Comparison of ENCODE assay signal across 25 mouse cellular contexts in the genomic region with DNA sequence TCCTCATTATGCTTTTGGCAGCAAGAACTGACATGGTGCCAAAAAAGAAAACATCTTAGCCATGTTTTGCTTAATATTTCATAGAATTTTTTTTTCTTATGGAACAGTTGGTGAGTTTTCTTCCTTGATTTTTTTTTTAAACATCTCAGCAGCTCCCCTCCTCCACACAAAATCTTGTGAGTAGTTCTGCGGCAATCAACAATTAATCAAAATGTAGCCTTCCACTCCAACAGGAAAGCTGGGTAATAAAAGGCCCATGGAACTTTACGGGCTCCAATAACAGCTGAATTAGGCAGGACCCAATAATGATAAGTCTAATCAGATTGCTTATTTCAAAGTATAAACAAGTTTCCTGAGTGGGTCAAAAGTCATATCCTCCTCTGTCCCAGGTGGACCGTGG.
DNase-seq lines count a peak whose midpoint lies in the region; ATAC-seq and TF ChIP-seq lines count a peak whose summit lies in the region.
"Had no signal": no experiment of that assay in that cellular context is flagged by ENCODE, and none has a peak within 500 bp of the region (broad histone marks: within the 10 kb centered on the region; RNA-seq: fewer than 3 reads in every experiment).

No protein-coding gene starts in this region.

- peaks cover 4% of the 10 kb centered on the region; the same call in 1 of the 2 replicates for H3K4me1 ChIP-seq in kidney, adult 2 months (ENCODE audit: control insufficient read depth, insufficient read depth, low read length)
- no peaks in the 10 kb centered on the region for H3K4me1 ChIP-seq in kidney, embryonic 14.5 days (ENCODE audit: control insufficient read depth, insufficient read depth, low read length)
- no peaks in the 10 kb centered on the region for H3K4me1 ChIP-seq in midbrain, embryonic 11.5 days (ENCODE audit: control insufficient read depth, insufficient read depth, low read length)
- no peaks in the 10 kb centered on the region for H3K4me1 ChIP-seq in midbrain, embryonic 10.5 days
- H3K4me1 ChIP-seq: embryonic facial prominence, embryonic 12.5 days; embryonic facial prominence, embryonic 15.5 days; hindbrain, embryonic 10.5 days; hindbrain, embryonic 13.5 days had no signal

- no peak for ATAC-seq in kidney, embryonic 14.5 days (ENCODE audit: low FRiP score, low TSS enrichment)
- no peak for ATAC-seq in midbrain, embryonic 11.5 days (ENCODE audit: low FRiP score)
- ATAC-seq: activated CD4-positive, CD25-positive, alpha-beta regulatory T cell, adult 4 months; CD4-positive, CD25-positive, alpha-beta regulatory T cell, adult 4 months; forebrain, embryonic 15.5 days; hindbrain, postnatal 0 days; inflammation-experienced regulatory T-cells, adult 6 months had no signal

- no peak for TF ChIP-seq POLR2A in kidney, adult 2 months (IDR thresholded peaks at IDR 0.05; ENCODE audit: low read depth, low read length)
- TF ChIP-seq POLR2A in brain, embryonic 14.5 days (IDR thresholded peaks at IDR 0.05; ENCODE audit: borderline replicate concordance, extremely low read depth, insufficient read depth, insufficient read length, poor library complexity, severe bottlenecking) = no peak

- H3K4me2 ChIP-seq in kidney, embryonic 14.5 days (replicated peaks; ENCODE audit: low read depth, low read length) = no peak overlapping the region
- H3K4me2 ChIP-seq in midbrain, embryonic 11.5 days = no peak overlapping the region
- H3K4me2 ChIP-seq: embryonic facial prominence, embryonic 12.5 days; embryonic facial prominence, embryonic 15.5 days; forebrain, embryonic 15.5 days; heart, embryonic 11.5 days; hindbrain, embryonic 13.5 days had no signal

- no peak overlapping the region for H3K4me3 ChIP-seq in kidney, adult 2 months (ENCODE audit: insufficient read depth, low read depth, low read length)
- no peak overlapping the region for H3K4me3 ChIP-seq in kidney, embryonic 14.5 days (ENCODE audit: low read length)
- H3K4me3 ChIP-seq in midbrain, embryonic 11.5 days (ENCODE audit: low read depth, low read length) = no peak overlapping the region
- no peak overlapping the region for H3K4me3 ChIP-seq in midbrain, embryonic 10.5 days
- H3K4me3 ChIP-seq: embryonic facial prominence, embryonic 12.5 days; embryonic facial prominence, embryonic 15.5 days; forebrain, embryonic 15.5 days; hindbrain, embryonic 10.5 days; hindbrain, embryonic 13.5 days had no signal

- no peaks in the 10 kb centered on the region for H3K36me3 ChIP-seq in kidney, adult 2 months (ENCODE audit: control insufficient read depth, insufficient read depth, low read length)
- H3K36me3 ChIP-seq in kidney, embryonic 14.5 days (ENCODE audit: control insufficient read depth, insufficient read depth, low read length) = no peaks in the 10 kb centered on the region
- H3K36me3 ChIP-seq in midbrain, embryonic 11.5 days (ENCODE audit: control insufficient read depth, insufficient read depth, low read length) = no peaks in the 10 kb centered on the region
- H3K36me3 ChIP-seq in midbrain, embryonic 10.5 days = no peaks in the 10 kb centered on the region
- H3K36me3 ChIP-seq: embryonic facial prominence, embryonic 12.5 days; embryonic facial prominence, embryonic 15.5 days; forebrain, embryonic 15.5 days; hindbrain, embryonic 10.5 days; hindbrain, embryonic 13.5 days had no signal

- DNase-seq in kidney, adult 2 months = peak; percentile 31
- DNase-seq in midbrain, embryonic 11.5 days (ENCODE audit: low spot score, missing footprints) = peak; percentile 61
- DNase-seq in midbrain, embryonic 10.5 days (ENCODE audit: low spot score) = no peak
- peak; percentile 20 for DNase-seq in brain, embryonic 14.5 days (ENCODE audit: low read depth)
- DNase-seq in thymus, postnatal 36 days = no peak
- DNase-seq: adrenal gland, adult 8-10 months; adrenal gland, postnatal 25 days; cerebellum, adult 11 months; cerebellum, adult 2 months; cerebellum, adult 9-11 months; cerebellum, postnatal 25 days; gastrocnemius, postnatal 10 days; gastrocnemius, postnatal 36 days; heart, postnatal 36 days had no signal

- H3K9me3 ChIP-seq in kidney, embryonic 14.5 days (ENCODE audit: control insufficient read depth, low read length) = no peaks in the 10 kb centered on the region
- no peaks in the 10 kb centered on the region for H3K9me3 ChIP-seq in midbrain, embryonic 11.5 days (ENCODE audit: control insufficient read depth, low read length)
- no peaks in the 10 kb centered on the region for H3K9me3 ChIP-seq in midbrain, embryonic 10.5 days (replicated peaks)
- H3K9me3 ChIP-seq: embryonic facial prominence, embryonic 12.5 days; embryonic facial prominence, embryonic 15.5 days; forebrain, embryonic 15.5 days; hindbrain, embryonic 10.5 days; hindbrain, embryonic 13.5 days had no signal

- H3K27ac ChIP-seq in kidney, adult 2 months (ENCODE audit: insufficient read depth, low read depth, low read length) = no peak overlapping the region
- H3K27ac ChIP-seq in kidney, embryonic 14.5 days (ENCODE audit: low read depth, low read length) = no peak overlapping the region
- H3K27ac ChIP-seq in midbrain, embryonic 11.5 days (ENCODE audit: low read depth, low read length) = no peak overlapping the region
- no peak overlapping the region for H3K27ac ChIP-seq in midbrain, embryonic 10.5 days (replicated peaks)
- H3K27ac ChIP-seq: embryonic facial prominence, embryonic 12.5 days; embryonic facial prominence, embryonic 15.5 days; forebrain, embryonic 15.5 days; hindbrain, embryonic 10.5 days; hindbrain, embryonic 13.5 days; hindbrain, postnatal 0 days had no signal

- no peak for TF ChIP-seq CTCF in kidney, adult 2 months (conservative IDR thresholded peaks at IDR 0.05; ENCODE audit: insufficient read depth, insufficient read length, low read depth, low read length)
- TF ChIP-seq CTCF in brain, embryonic 14.5 days (IDR thresholded peaks at IDR 0.05; ENCODE audit: borderline replicate concordance, extremely low read depth, insufficient read depth, insufficient read length) = no peak

- 32% methylated on average over 3 of the region's 3 CpGs for WGBS in kidney, adult 2 months
- 24% methylated on average over 3 of the region's 3 CpGs for WGBS in kidney, embryonic 14.5 days
- WGBS in midbrain, embryonic 11.5 days = 90% methylated on average over 3 of the region's 3 CpGs
- WGBS in midbrain, embryonic 10.5 days = 87% methylated on average over 3 of the region's 3 CpGs

- H3K9ac ChIP-seq in kidney, embryonic 14.5 days (ENCODE audit: low read depth, low read length) = no peak overlapping the region
- no peak overlapping the region for H3K9ac ChIP-seq in midbrain, embryonic 11.5 days (ENCODE audit: low read length)
- H3K9ac ChIP-seq: embryonic facial prominence, embryonic 12.5 days; embryonic facial prominence, embryonic 15.5 days; forebrain, embryonic 15.5 days; hindbrain, embryonic 13.5 days had no signal

- H3K27me3 ChIP-seq in kidney, adult 2 months (replicated peaks; ENCODE audit: control insufficient read depth, insufficient read depth, low read length) = no peaks in the 10 kb centered on the region
- H3K27me3 ChIP-seq in kidney, embryonic 14.5 days (ENCODE audit: control insufficient read depth, insufficient read depth, low read length) = no peaks in the 10 kb centered on the region
- H3K27me3 ChIP-seq in midbrain, embryonic 11.5 days (ENCODE audit: control insufficient read depth, insufficient read depth, low read length) = no peaks in the 10 kb centered on the region
- H3K27me3 ChIP-seq in midbrain, embryonic 10.5 days (ENCODE audit: low read depth, poor library complexity, severe bottlenecking) = no peaks in the 10 kb centered on the region
- H3K27me3 ChIP-seq: embryonic facial prominence, embryonic 12.5 days; embryonic facial prominence, embryonic 15.5 days; forebrain, embryonic 15.5 days; hindbrain, embryonic 13.5 days had no signal

Comparison
In these comparisons a context has a peak if more than half of its experiments do, and no peak if none do; other contexts are left out.
1. DNase-seq: peak in kidney, adult 2 months (single experiment), midbrain, embryonic 11.5 days (single experiment) and brain, embryonic 14.5 days (single experiment); none in midbrain, embryonic 10.5 days (single experiment) and thymus, postnatal 36 days (0 of 2).